Mouse (Mus musculus): ENCODE measurements around the gene Ahdc1.

Ahdc1 gene

GRCm38 (mm10) chr4:133039116-133039819, 28.2 kb downstream of the Ahdc1 start:
- no peak for DNase-seq (ENCODE audit: low spot score in 2 of 2)

DNA sequence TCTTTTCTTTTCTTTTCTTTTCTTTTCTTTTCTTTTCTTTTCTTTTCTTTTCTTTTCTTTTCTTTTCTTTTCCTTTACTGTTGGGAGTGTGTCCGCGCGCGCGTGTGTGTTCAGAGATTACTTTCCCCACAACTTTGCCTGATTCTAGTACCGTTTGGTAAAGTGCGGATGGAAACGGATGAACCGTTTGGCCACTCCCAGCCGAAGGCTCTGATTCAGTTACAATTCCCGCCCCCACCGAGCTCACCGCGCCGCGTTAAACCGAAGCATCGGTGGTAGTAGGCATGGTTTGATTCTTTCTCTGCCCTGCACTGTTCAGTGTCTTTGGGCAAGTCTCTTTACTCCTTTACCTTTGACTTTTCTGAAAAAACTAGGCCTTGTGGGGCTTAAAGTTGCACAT, 28.8 kb downstream of the Ahdc1 start:
- DNase-seq (ENCODE audit: low spot score in 2 of 2) = no peak

DNA sequence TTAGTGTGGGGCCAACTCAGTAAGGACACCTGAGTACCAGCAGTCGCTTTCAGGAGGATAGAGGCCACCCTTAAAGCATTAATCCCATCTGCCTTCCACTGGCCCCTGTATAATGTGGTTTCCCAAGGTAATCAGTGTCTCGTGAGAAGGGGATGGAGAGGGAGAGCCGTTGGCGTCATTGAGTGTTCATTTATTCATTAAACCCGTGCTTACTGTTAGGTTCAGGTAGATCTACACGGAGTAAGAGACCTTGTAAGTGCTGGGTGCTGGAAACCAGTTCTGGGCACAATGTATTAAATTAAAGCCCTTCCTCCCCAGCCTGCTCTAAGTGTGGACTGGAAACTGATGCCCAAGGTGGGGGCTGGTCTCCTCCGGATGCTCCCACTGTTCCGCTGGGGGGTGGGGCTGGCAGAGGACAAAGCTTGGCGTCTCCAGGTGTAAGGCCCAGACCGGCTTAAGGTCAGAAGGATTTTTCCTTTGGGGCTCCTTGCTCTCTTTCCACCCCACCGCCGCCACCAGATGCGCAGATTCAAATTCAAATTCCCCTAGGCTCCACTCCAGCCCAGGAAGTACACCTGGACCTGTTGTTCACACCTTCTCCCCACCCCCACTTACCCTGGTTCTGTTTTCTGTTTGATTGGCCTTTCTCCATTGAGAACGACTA, 29.3 kb downstream of the Ahdc1 start:
- DNase-seq (ENCODE audit: low spot score in 2 of 2) = no peak

- DNase-seq (ENCODE audit: low spot score in 2 of 2) = no peak
Observed at GRCm38 (mm10) chr4:133042244-133042643, 31.2 kb downstream of the Ahdc1 start.

DNA sequence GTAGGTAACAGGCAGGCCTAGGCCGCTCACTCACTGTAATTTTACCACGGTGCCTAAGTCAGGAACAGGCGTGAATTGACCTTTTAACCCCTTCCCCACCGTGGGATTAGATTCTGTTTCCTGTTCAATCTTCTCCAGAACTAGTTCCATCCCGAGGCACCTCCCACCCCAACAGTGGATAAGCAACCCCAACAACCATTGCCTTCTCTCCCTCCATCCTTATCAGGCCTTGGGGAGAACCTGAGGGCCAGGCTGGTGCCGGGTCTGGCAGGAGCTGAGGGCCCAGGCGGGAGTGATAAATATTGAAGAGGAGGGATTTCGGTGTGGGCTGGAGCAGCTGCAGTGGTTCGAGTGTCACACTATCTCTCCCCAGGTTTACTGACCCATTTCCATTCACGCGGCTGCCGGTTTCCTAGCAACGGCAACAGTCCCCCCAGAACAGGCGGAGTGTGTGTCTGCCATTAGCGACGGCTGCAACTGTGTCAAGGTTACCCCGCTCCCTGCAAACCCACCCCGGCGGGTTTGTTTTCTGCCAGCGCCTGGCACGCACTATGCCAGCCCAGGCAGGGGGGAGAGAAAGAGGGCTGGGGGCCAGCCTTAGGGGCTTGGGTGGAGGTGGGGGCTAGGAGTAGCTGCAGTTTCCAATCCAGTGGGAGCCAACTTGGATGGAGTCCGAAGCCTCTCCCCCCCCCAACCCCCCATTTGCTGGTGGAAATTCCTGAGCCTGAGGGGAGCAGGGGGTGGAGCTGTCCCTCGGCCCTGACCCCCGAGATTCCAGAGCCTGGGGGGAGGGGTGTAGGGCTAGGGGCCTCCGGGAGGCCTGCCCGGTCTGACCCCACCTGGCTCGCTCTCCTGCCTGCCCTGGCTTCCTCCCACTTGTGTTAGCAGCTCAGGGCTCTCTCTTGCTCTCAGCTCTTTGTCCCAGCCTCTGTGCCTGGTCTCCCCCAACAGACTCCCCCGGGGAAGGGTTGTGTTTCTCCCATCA, 31.9 kb downstream of the Ahdc1 start:
- no peak for DNase-seq (ENCODE audit: low spot score in 2 of 2)

DNA sequence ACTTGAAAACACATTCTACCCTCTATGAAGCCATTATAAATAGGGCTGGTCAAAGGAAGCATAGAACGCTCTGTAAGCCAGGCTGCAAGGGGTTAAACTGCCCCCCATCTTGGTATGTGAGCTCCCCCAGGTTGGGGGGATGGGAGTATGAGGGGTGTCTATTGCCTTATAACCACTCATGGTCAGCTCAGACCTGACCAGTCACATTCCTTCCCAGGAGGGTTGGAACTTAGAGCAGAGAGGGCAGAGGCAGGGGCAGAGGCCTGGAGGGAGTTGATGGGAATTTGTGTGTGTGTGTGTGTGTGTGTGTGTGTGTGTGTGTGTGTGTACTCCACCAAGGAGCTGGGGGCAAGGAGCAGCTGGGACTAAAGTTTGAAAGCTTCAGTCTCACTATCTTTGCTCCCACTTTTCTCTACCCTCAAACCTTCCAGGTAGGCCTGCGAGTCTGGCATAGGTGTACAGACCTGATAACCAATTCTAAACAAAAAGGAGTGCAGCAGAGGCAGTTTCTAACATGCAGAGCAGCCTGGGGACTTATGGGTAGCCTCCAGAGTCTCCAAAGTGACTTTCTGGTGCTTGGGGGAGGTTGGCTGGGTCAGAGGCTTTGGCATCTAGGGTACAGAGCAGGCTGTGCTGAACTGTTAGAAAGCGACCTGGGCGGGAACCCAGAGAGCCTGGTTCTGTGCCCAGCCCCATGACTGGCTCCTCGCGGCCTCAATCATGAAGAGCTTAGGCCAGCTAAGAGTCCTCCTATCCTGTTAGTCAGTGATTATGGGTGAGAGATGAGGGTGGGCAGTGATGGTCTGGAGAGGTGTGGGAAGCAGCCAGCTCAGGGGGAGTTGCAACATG, 33.0 kb downstream of the Ahdc1 start:
- DNase-seq (ENCODE audit: low spot score in 2 of 2) = no peak

- no peak for DNase-seq (ENCODE audit: low spot score in 2 of 2)
Observed at GRCm38 (mm10) chr4:133044647-133045094, 33.6 kb downstream of the Ahdc1 start.

DNA sequence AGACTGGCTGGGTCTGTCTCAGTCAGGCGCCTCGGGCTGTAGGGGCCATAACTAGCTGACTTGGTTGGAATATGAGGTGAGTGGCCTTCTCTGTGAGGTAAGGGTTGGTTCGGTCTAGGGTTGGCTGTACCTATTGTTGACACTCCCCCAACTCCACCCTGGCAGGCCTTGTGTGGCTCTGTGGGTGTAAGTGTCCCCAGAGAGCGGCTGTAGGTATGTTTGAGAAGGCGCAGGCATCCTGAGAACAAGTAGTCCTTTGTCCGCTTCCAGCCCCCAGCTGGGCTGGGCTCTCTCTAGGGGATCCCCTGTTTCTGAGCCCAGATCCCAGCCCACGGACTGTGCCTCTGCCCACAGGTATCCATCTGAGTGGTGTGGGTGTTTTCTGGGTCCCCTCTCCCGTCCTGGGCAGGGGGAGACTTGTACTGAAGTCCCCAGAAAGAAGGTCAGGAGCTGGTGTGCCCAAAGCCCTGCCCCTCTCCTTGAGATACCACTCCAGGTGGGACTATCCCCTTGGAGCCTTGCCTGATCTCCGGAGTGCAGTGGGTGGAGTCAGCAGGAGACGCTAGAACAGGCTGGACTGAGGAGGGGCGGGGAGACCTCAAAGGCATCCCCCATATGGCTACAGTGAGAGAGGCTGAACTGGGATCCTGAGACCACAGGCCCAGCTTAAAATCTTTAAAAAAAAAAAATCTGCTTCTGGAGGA, 34.9 kb downstream of the Ahdc1 start:
- no peak for DNase-seq (ENCODE audit: low spot score in 2 of 2)

DNA sequence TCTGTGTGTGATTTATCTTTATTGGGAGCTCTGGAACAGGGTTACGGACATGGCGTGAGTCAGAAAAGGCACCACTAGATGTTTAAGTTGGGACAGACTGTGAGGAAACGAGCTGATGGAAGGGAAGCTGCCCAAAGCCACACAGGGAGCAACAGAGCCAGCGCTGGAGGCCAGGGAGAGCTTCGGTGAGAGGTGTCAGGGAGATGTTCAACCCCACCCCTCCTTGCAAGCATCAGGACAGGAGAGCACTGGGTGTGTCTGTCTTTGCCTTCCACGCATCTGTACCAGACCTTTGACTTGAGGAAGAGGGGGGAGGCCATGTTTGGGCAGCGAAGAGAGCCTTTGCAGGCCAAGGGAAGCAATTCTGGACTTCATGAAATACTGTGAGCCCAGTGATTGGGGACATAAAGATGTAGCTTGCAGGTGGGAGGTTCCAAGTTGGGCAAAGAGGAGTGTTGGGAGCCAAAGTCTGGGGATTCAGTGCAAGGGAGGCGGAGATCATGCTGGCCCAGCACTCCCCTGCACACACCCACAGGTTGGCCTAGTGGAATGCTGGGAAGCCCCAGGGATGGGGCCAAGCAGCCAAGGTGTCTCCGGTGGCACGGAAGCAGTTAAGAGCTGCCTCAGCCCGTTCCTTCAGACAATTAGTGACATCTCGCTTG, 35.8 kb downstream of the Ahdc1 start:
- no peak for DNase-seq (ENCODE audit: low spot score in 2 of 2)

DNA sequence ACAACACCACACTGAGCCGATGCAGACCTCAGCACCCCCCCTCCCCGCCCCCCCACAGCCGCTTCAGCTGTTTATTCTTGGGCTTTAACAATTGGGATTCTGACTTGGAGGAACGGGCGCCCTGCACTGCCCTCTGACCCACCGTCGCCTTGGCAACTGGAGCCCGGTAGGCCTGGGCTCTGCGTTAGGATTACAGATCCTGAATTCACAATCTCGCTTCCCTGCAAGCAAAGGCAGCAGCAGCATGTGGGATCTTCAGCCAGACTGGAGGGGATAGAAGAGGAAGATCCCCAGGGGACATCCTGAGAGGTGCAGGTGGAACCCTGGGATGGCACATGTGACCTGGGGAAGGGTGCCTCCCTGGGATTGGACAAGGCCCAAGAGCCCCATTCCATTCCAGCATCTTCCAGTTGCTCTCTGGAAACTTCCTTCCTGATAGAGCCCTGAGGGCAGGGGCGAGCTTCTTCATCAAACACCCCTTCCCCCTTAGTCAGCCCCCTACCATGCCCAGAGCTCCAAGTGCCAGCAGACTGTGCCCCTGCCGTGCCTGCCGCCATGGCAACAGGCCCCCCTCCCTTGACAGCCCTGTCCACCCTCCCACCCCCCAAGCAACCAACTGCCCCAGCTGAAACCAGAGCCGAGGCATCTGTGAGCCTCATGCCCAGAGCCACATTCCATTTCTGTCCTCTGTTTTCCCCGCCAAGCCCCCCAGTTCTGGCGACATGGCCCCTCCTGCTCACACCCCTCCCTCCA, 36.5 kb downstream of the Ahdc1 start:
- DNase-seq (ENCODE audit: low spot score in 2 of 2) = no peak

- no peak for DNase-seq (ENCODE audit: low spot score in 2 of 2)
Observed at GRCm38 (mm10) chr4:133049071-133049920, 38.2 kb downstream of the Ahdc1 start.

GRCm38 (mm10) chr4:133050196-133050836, 39.3 kb downstream of the Ahdc1 start:
- no peak for DNase-seq (ENCODE audit: low spot score in 2 of 2)

DNA sequence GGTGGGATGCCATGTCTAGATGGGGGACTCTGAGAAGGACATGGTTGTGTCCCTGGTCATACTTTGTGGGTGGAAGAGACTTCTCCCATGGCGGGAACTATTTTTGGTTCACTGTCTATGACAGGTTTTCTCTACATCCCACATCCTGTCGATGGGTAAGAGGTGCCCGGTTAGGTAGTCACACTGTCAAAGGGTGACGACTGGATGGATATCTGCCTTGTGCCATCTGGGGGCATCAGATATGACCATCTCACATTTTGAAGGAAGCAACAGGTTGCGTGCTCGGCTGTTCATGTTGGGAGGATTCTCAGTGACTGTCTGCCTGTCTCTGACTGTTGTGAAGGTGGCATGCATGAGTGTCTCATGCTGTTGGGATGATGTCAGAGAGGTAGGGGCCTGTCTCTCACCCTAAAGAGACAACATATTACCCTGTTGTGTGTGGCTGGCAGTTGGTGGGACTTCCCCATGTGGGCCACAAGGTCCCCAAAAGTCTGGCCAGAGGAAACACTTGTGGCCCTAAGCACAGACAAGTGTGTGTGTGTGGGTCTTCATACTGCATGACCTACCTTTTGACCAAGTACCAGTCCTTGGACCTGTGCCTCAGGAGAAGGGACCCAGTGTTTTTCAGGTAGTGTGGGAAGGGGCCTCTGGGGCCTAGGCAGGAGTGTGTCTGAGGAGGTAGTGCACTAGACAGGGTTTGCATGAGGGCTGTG, 39.9 kb downstream of the Ahdc1 start:
- DNase-seq (ENCODE audit: low spot score in 2 of 2) = no peak

- no peak for DNase-seq (ENCODE audit: low spot score in 2 of 2)
Observed at GRCm38 (mm10) chr4:133051550-133051865, 40.4 kb downstream of the Ahdc1 start.

DNA sequence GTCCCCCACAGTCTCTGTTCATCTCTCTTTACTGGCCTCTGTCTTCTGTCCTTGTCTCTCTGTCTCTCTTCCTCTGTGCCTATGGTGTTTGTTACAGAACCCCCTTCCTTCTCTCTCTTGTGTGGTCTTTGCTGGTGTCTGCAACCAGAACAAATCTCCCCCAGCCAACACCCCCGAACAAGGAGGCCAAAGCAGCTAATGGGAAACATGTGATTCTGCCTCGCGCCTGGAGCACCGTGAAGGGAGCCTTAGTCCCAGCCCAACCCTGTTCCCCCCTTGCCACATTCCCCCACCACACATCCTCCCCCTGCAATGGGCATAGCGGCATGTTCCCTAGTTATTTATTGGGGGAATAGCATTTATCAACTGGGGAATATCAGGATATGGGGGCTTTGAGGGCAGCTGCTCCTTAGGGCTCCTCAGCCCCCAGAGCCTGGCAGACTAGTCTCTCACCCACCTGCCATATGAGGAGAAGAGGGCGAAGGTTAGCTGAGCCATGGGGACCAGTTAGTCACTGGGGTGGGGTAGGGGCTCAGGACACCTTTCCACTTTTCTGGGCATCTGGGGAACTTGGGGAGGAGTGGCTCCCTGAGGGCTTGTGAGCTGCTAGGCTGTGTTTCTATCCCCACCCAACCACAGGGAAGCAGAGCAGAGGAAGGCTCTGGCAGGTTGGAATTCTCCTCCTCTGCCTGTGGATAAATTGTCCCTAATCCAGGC, 41.1 kb downstream of the Ahdc1 start:
- DNase-seq (ENCODE audit: low spot score in 2 of 2) = no peak

DNA sequence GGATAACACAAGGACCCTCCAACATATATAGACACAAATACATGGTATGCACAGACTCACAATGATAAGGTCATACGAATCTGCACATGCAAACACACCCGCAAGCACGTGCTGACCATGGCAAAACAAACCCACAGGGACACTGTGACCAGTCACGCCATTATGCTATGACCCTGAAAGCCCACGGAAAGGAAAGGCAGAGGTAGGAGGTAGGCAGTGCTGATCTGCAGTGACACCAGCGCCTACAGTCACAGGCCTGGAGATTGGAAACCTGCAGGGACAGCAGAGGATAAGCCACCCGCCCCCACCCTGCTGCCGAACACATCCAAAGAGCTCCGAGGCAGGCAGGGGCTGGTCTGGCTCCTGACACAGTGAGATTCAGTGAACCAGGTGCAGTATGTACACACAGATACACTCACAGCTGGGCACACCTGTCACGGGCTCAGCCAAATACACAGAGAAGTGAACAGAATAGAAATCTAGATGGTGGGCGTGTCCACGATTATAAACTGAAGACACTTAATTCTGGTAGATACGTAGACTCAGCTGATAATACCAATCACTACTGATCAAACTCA, 42.0 kb downstream of the Ahdc1 start:
- no peak for DNase-seq (ENCODE audit: low spot score in 2 of 2)
